Mouse (Mus musculus) C2C12 (cell line): ENCODE measurements around the gene Was.
"Not testable (repeated sequence)": the region's sequence is repeated elsewhere in the genome, so short reads cannot be mapped to it uniquely, and the experiment has no call there.

Experiments used
- CTCF ChIP-seq: IDR thresholded peaks from one replicate; pipeline ENCODE4 v1.5.1; 2011; ENCODE audit not compliant: control insufficient read depth, insufficient read depth, insufficient read length
- MAX ChIP-seq: IDR thresholded peaks from one replicate; pipeline ENCODE4 v1.6.1; 2011; ENCODE audit warnings: mild to moderate bottlenecking, control low read depth
- MYOD1 ChIP-seq: IDR thresholded peaks from one replicate; pipeline ENCODE4 v1.6.1; 2011; ENCODE audit warnings: low read depth; ENCODE audit not compliant: control insufficient read depth, insufficient read length
- USF1 ChIP-seq: IDR thresholded peaks from one replicate; pipeline ENCODE4 v1.6.1; 2011; ENCODE audit warnings: low read depth, mild to moderate bottlenecking, control low read depth, moderate library complexity

DNA sequence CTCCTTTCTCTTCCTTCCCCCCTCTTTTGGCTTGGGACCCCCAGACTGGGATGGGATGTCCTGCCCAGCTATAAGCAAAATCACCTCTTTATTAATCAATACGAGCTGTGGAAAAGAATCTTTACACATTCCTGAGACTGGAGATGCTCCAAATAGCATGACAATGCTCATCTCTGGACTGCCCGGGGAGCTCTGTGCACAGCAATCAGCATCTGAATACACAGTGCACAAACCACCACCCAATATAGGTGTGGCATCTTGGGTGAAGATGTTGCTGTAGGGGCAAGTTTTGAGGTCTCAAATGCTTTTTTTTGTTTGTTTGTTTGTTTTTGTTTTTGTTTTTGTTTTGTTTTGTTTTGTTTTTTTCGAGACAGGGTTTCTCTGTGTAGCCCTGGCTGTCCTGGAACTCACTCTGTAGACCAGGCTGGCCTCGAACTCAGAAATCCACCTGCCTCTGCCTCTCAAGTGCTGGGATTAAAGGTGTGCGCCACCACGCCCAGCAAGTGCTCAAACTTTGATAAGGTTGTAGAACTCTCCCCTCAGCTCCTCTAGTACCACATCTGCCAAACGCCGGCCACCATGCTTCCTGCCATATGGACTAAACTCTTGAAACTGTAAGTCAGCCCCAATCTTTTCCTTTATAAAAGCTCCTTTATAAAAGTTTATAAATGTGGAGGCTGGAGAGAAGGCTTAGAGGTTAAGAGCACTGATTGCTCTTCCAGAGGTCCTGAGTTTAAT, 39.1 kb downstream of the Was start:
- not testable (repeated sequence) for TF ChIP-seq MYOD1, CTCF, USF1, MAX
